Mouse (Mus musculus) CH12.LX (cell line): ENCODE results near the gene March6. TPM values are rescaled to one million over a fixed set of nuclear protein-coding genes. Genes with fewer than 3 reads are reported as not detected.
A peak's percentile ranks its signal among the peaks of the same experiment; 100 is the strongest.

Source experiments
- DNase-seq: peaks from one replicate; pipeline ENCODE4 v3.0.0-alpha.2; 2013; ENCODE audit errors: extremely low read depth
- H3K27ac ChIP-seq: 2 replicates; pipeline ENCODE4 v1.5.1; 2012; ENCODE audit warnings: low read depth, mild to moderate bottlenecking, control low read depth, moderate library complexity; ENCODE audit not compliant: insufficient read depth
- H3K27me3 ChIP-seq: replicated peaks from 2 replicates; pipeline ENCODE3; 2012; ENCODE audit warnings: inconsistent platforms
- H3K36me3 ChIP-seq, 2 experiments: replicated peaks in 1 of 2; 2 replicates each; pipeline versions ENCODE3 to v1.6.1; 2012; ENCODE audit warnings: inconsistent platforms in 1 of 2, low read length in 1 of 2, mild to moderate bottlenecking in 1 of 2, mixed read lengths in 1 of 2, moderate library complexity in 1 of 2; ENCODE audit not compliant: control insufficient read depth in 1 of 2, insufficient read depth in 1 of 2
- H3K4me1 ChIP-seq, 2 experiments: 2 replicates each; pipeline ENCODE4 v1.6.1; 2012; ENCODE audit warnings: inconsistent platforms in 1 of 2, moderate library complexity in 1 of 2; ENCODE audit not compliant: insufficient read depth in 2 of 2, control insufficient read depth in 1 of 2
- H3K4me2 ChIP-seq: 2 replicates; pipeline ENCODE4 v1.6.1; 2012; ENCODE audit warnings: low read depth, mild to moderate bottlenecking, control low read depth; ENCODE audit not compliant: poor library complexity, insufficient read depth, severe bottlenecking
- H3K4me3 ChIP-seq, 3 experiments: fragments of 150-350 bp in 1 of 3; sonication (generic) in 1 of 3; replicated peaks in 1 of 3; 2 replicates each; pipeline versions ENCODE3 to v1.5.1; 2011 to 2012; ENCODE audit warnings: low read depth in 2 of 3, low read length in 2 of 3, mild to moderate bottlenecking in 2 of 3, moderate library complexity in 2 of 3, control low read depth in 1 of 3, improper control_type of control experiment in 1 of 3, inconsistent platforms in 1 of 3, mixed read lengths in 1 of 3; ENCODE audit not compliant: poor library complexity in 1 of 3
- H3K79me2 ChIP-seq: replicated peaks from 2 replicates; pipeline ENCODE4 v1.6.1; 2012; ENCODE audit warnings: mild to moderate bottlenecking, moderate library complexity; ENCODE audit not compliant: control insufficient read depth, poor library complexity, insufficient read depth, severe bottlenecking; ENCODE audit errors: extremely low read depth
- H3K9ac ChIP-seq: 2 replicates; pipeline ENCODE4 v1.6.1; 2012; ENCODE audit warnings: low read depth, mild to moderate bottlenecking, control low read depth, moderate library complexity; ENCODE audit not compliant: insufficient read depth
- H3K9me3 ChIP-seq: replicated peaks from 2 replicates; pipeline ENCODE3; 2012; ENCODE audit warnings: low read length, inconsistent platforms, mixed read lengths
- CHD1 ChIP-seq: IDR thresholded peaks from 2 replicates; pipeline ENCODE4 v1.6.1; 2012; ENCODE audit warnings: low read depth, low read length, improper control_type of control experiment, inconsistent platforms
- EP300 ChIP-seq: IDR thresholded peaks from 2 replicates; pipeline ENCODE4 v1.6.1; 2011; ENCODE audit warnings: low read length, improper control_type of control experiment
- JUND ChIP-seq: conservative IDR thresholded peaks from 2 replicates; pipeline ENCODE4 v1.6.1; 2011; ENCODE audit warnings: low read depth, low read length, improper control_type of control experiment
- MAFK ChIP-seq: IDR thresholded peaks from 2 replicates; pipeline ENCODE4 v1.6.1; 2011; ENCODE audit warnings: low read length, improper control_type of control experiment; ENCODE audit not compliant: insufficient replicate concordance
- NRF1 ChIP-seq: IDR thresholded peaks from 2 replicates; pipeline ENCODE4 v1.6.1; 2014; ENCODE audit warnings: low read depth, mild to moderate bottlenecking, inconsistent platforms, low read length, improper control_type of control experiment, moderate library complexity
- RAD21 ChIP-seq: IDR thresholded peaks from 2 replicates; pipeline ENCODE4 v1.6.1; 2011; ENCODE audit warnings: low read depth, mild to moderate bottlenecking, low read length, improper control_type of control experiment, moderate library complexity
- SIN3A ChIP-seq: IDR thresholded peaks from 2 replicates; pipeline ENCODE4 v1.6.1; 2012; ENCODE audit warnings: low read length, improper control_type of control experiment, inconsistent platforms
- SMC3 ChIP-seq: IDR thresholded peaks from 2 replicates; pipeline ENCODE4 v1.6.1; 2011; ENCODE audit warnings: low read depth, low read length, improper control_type of control experiment
- TCF12 ChIP-seq: IDR thresholded peaks from 2 replicates; pipeline ENCODE4 v1.6.1; 2014; ENCODE audit warnings: low read depth, mild to moderate bottlenecking, inconsistent platforms, low read length, improper control_type of control experiment
- ZC3H11A ChIP-seq: IDR thresholded peaks from 2 replicates; pipeline ENCODE4 v1.6.1; 2012; ENCODE audit warnings: low read depth, mild to moderate bottlenecking, inconsistent platforms, low read length, improper control_type of control experiment
- ZKSCAN1 ChIP-seq: IDR thresholded peaks from 2 replicates; pipeline ENCODE4 v1.6.1; 2012; ENCODE audit warnings: low read depth, inconsistent platforms, low read length, improper control_type of control experiment, borderline replicate concordance
- ZNF384 ChIP-seq: IDR thresholded peaks from 2 replicates; pipeline ENCODE4 v1.6.1; 2012; ENCODE audit warnings: low read depth, low read length, improper control_type of control experiment, inconsistent platforms
- dilution Hi-C: fragments of 300-500 bp; cut with MboI; formaldehyde crosslinking; loops from 2 replicates; pipeline ENCODE4 v1.14.3; 2020; ENCODE audit warnings: low sequenced_read_pairs; ENCODE audit not compliant: extremely low pct_unique_long_range_greater_than_20kb, extremely low pct_ligation_motif_present
- in situ Hi-C: fragments of 300-500 bp; cut with MboI; formaldehyde crosslinking; loops from 3 replicates; pipeline ENCODE4 v1.14.3; 2019; ENCODE audit warnings: low sequenced_read_pairs, low pct_ligation_motif_present, low pct_unique_long_range_greater_than_20kb, mixed read lengths
- polyA plus RNA-seq: library from polyadenylated mRNA; unstranded; fragments of >175 nt; gene quantifications from 2 replicates; pipeline ENCODE4 v1.2.1, GENCODE M21; 2012; ENCODE audit warnings: low read depth; ENCODE audit not compliant: insufficient read length
- total RNA-seq, 2 experiments: library from RNA; depleted of rRNA; stranded (reverse); fragments of 300-350 nt in 1 of 2; fragments of >200 nt in 1 of 2; gene quantifications; 2 replicates each; pipeline ENCODE4 v1.2.3; 2012 to 2014

The March6 gene
- total and polyA plus RNA-seq, 3 experiments = 18.3 to 41.4 (median 29.1) TPM

DNA sequence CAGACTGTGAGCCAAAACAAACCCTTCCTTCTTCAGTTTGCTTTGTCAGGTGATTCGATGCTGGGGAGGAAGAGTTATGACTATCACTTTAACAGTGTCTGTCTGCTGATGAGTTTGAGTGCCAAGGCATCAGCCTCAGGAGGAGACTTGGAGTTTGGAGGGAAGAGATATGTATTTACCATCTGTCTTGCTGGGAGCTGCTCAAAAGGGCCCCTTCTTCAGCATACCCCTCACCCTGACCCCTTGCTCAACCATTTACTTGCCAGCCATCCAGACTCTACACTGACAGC is 9.6 kb upstream of the March6 start:
- no peak for DNase-seq
- dilution Hi-C loops (no loop called here), in situ Hi-C loops (no loop called here)
- peaks cover 4% of the 10 kb centered on the region for H3K9me3 ChIP-seq
- TF ChIP-seq CHD1 = no peak
- TF ChIP-seq ZKSCAN1 = no peak
- no peak for TF ChIP-seq ZC3H11A
- no peak for TF ChIP-seq TCF12
- no peak for TF ChIP-seq SMC3
- peaks cover 21 to 45% of the 10 kb centered on the region in 2 experiments for H3K4me1 ChIP-seq
- no peaks in the 10 kb centered on the region for H3K79me2 ChIP-seq
- no peak overlapping the region for H3K4me2 ChIP-seq
- H3K27ac ChIP-seq = no peak overlapping the region
- H3K27me3 ChIP-seq = no peaks in the 10 kb centered on the region
- H3K36me3 ChIP-seq = no peaks in the 10 kb centered on the region
- no peak overlapping the region for H3K4me3 ChIP-seq
- no peak overlapping the region for H3K9ac ChIP-seq

DNA sequence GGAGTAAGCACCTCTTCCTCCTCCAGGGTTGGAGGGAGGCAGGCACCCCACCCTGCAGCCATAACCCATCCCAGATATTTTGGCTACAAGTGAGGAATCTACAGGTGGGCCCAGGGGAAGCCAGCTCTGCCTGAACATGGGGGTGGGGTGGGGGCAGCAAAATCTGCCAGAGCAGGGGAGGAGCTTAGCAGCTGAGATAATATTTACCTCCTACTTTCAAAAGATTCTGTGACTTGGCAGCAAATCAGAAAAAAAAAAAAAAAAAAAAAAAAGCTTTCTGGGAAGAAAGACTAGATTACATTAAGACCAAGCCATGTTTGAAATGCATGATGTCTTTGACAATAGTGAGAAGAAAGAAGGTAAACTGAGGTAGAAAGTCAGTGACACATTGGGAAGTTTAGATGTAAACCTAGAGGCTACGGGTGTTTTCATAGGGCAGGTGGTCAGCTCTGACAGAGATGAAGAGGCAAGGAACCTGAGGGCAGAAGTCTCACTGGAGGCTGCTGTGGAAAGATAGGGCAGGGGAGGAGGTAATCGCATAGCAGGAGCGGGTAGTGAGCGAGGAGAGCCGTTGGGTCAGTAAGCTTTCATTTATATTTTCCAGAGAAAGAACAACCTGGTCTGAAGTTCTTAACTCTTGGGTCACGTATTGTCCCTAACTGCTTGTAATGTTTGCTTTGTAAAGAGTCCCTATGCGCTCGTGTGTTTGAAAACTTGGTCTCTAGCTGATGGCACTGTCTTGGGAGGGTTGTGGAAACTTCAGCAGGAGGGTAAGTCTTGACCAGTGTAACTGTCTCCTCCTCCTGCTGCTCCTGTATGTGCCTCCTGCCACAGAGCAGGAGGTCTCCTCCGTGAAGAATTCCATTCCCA is 9.0 kb upstream of the March6 start:
- dilution Hi-C loops = no loop called here
- Histone ChIP-seq H3K9me3 (peaks cover 4% of the 10 kb centered on the region), H3K27ac (no peak overlapping the region), H3K9ac (no peak overlapping the region), H3K4me3 (no peak overlapping the region), H3K36me3 (no peaks in the 10 kb centered on the region), H3K4me1 (peaks cover 26 to 50% of the 10 kb centered on the region in 2 experiments), H3K27me3 (no peaks in the 10 kb centered on the region)
- in situ Hi-C loops = loop anchor here (10.0 kb wide), 1 partner anchor 45 kb away; no protein-coding TSS in a partner anchor
- TF ChIP-seq NRF1 (no peak), ZNF384 (peak; percentile 62)
- TF ChIP-seq, all 38 proteins: peak for 1
- Histone ChIP-seq H3K4me2 (no peak overlapping the region), H3K79me2 (no peaks in the 10 kb centered on the region)
- DNase-seq = no peak

DNA sequence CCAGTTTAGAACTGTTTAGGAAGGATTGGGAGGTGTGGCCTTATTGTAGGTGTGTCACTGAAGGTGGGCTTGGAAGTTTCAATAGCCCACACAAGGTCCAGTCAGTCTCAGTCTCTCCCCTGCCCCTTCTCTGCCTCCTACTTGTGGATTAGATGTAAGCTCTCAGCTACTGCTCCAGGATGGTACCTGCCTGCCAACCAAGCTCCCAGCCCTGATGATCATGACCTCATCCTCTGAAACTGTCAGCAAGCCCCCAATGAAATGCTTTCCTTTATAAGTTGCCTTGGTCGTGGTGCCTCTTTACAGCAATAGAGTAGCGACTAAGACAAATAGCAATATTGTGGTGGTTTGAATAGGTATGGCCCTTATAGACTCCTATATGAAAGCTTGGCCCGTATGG is 7.5 kb upstream of the March6 start:
- no peak overlapping the region for H3K9ac ChIP-seq
- H3K4me3 ChIP-seq = no peak overlapping the region
- no peak overlapping the region for H3K4me2 ChIP-seq
- dilution Hi-C loops (no loop called here), in situ Hi-C loops (loop anchor here (10.0 kb wide), 1 partner anchor 46 kb away; no protein-coding TSS in a partner anchor)
- no peak for TF ChIP-seq NRF1
- TF ChIP-seq EP300 = no peak
- no peak for TF ChIP-seq SIN3A
- TF ChIP-seq JUND = no peak
- TF ChIP-seq MAFK = no peak
- TF ChIP-seq RAD21 = no peak
- H3K36me3 ChIP-seq = no peaks in the 10 kb centered on the region
- peaks cover 4% of the 10 kb centered on the region for H3K9me3 ChIP-seq
- no peaks in the 10 kb centered on the region for H3K27me3 ChIP-seq
- peaks cover 28 to 53% of the 10 kb centered on the region in 2 experiments for H3K4me1 ChIP-seq
- no peak overlapping the region for H3K27ac ChIP-seq
- no peaks in the 10 kb centered on the region for H3K79me2 ChIP-seq
- no peak for DNase-seq
